Mouse (Mus musculus) c-Kit-negative CD71-positive TER-119-positive erythroid progenitor cells, embryonic 14.5 days (primary cell): ENCODE results near the gene Mysm1.

ENCODE experiments used
- DNase-seq: peaks from one replicate; pipeline ENCODE4 v3.0.0-alpha.2; 2013; ENCODE audit warnings: low read depth, low spot score

The Mysm1 gene

DNA sequence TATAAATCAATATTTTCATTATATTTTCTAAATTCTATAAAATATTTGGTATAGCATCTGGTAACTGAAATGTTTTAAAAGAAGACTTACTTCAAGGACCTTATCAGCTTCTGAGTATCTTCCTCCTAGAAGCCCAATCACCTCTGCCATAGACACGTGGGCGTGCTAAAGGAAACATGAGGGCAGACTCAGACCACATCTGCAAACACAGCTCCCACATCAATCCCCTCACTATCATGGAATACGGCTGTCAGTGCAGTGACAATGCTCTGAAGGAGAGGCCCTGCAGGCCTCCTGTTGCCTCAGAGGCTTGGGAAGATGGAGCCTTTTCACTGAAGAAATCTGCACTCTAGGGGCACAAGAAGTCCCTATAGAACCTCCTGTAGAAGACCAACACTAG, 26.1 kb downstream of the Mysm1 start:
- DNase-seq = no peak

DNA sequence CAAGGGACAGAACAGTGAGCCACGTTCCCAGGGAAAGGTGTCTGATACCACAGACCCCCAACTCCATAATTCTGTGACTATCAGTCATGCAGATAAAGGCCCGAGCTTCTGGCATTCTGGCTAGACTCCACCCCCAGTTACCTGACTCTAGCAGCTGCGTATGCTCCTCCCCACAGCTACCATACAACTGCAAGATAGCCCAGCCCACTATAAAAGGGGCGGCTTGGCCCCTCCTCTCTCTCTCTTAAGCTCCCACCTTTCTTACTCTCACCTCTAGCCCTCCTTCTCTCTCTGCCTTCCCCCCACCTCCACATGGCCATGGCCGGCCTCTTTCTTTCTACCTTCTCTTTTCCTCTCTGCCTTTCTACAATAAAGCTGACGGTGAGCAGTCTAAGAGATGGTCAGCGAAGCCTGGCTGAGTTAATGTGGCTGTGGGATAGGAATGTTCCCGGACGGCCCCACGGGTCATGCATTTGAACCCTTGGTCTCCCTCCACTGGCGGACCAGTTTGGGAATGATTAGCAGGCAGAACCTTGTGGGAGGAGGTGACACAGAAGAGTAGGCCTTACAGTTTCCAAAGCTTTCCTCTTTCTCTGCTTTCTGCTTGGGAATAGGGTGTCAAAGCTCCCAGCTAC, 37.6 kb downstream of the Mysm1 start:
- no peak for DNase-seq

DNA sequence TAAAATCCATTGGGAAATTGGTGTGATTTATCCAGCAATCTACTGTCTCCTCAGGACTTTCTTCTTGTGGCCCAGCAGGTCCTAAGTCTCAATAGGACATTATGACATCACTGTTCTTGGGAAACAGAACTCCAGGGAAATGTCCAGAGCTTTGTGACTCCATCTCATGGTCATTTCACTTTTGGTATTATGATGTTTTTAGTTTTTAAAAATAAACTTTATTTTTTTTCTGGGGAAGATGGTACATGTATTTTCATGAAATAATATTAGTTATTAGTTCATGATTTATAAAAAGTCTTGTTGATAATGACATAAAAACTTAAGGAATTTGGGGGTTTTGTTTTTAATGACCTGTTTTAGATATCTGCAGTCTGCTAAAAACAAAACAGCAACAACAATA, 50.2 kb downstream of the Mysm1 start, which contains the start of gene Eqtn:
TSS of gene Eqtn (minus strand) at position 101 of the 400 bp plus-strand sequence.
- DNase-seq = no peak

DNA sequence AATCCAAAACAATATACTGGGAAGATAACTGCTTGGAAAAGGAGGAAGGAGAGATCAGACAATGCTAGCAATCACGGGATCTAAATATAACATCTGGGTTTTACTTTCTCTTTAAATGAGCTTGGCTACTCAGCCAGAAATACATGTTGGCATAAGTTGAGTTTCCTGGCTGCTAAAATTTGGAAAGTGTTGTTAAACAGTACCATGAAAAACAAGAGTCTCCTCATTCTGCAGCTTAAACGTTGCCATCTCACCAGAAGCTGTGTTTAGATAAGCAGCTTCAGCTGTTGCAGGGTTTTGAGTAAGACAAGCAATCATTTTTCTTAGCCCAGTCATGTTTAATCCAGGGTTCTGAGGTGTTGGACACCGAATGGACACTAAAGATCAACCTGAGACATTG, 77.1 kb downstream of the Mysm1 start:
- DNase-seq = no peak

DNA sequence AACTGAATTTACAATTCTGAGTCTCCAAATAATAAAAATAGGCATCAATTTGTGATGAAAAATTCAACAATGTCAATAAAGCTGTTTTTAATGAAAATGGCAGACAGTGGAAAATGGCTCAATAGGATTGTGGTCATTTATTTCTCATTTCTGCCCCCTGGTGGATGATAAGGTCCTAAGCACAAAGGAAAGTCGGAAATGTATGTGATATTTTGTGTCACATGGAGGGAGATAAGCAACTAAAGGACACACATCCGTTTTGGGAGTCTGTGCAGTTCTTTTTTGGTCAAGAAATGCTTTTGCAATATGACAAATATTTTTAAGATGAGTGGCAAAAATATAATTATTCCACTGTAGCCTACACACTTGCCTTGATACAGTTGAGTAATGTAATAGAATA, 78.2 kb downstream of the Mysm1 start:
- DNase-seq = no peak
